Mouse (Mus musculus) CD4-positive, CD25-positive, alpha-beta regulatory T cell, adult 2 months (primary cell): ENCODE measurements around the gene Arhgef7.

Source experiments
- DNase-seq: peaks from one replicate; pipeline ENCODE4 v3.0.0-alpha.2; 2012; ENCODE audit warnings: low read depth, low spot score

Arhgef7 gene

GRCm38 (mm10) chr8:11717194-11717593, 10.3 kb upstream of the Arhgef7 start:
- DNase-seq, result no peak

- no peak for DNase-seq
Observed at GRCm38 (mm10) chr8:11727273-11727650, 259 bp upstream of the Arhgef7 start.

DNA sequence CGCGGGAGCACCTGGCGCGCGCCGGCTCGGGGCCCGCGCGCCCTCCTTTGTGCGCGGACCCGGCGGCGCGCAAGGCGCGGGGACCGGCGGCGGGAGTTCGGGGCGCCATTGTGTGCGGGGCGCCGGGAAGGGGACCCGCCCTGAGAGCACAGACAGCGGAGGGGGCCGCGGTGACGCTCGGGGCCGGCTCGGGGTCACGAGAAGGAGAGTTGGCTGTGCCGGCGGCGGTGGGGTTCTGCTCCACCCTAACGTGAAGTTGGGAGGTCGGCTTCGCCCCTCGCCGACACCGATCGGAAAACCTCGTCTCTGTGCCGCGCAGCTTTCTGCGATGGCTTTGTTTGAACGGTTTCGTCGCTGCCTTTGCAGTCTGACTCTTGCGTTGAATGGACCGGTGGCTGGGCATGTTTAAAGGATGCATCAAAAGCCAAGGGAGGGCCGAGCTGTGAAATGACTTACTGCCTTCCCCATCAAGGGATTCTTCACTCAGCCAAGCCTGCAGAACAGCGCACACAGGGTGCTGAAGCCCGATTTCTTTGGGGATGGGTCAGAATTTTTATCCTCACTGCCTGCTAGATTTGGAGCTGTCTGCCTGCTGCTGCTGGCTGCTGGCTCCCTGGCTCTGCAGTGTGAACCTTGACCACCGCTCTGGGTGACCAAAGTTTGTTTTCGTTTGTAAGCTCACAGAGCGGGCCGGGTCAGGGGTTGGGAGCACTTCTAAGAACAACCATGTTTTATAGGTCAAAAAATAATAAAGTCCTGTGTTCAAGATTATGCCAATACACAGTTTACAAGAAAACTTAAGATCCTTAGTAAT, 1.2 kb downstream of the Arhgef7 start:
- DNase-seq, result no peak

- DNase-seq, result no peak
Observed at GRCm38 (mm10) chr8:11730271-11730940, 2.9 kb downstream of the Arhgef7 start.

- no peak for DNase-seq
Observed at GRCm38 (mm10) chr8:11735672-11736235, 8.2 kb downstream of the Arhgef7 start.

- DNase-seq, result no peak
Observed at GRCm38 (mm10) chr8:11737096-11737495, 9.6 kb downstream of the Arhgef7 start.

DNA sequence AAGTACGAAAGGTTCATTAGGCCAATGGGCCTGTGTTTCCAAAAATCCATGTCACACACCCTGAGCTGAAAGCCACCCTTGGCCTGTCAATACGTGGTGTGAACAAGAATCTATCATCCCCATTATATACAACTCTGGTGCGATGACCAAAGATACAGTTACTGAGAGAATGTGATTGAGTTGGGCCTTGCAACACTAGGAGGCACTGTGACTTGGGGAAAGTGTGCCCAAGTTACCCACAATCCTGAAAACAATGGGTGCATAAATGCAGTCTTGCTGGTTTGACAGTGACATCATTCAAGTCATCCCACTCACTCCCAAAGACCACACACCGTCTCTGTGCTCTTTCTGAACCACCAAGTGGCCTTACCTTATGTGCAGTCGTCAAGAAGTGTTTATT, 11.6 kb downstream of the Arhgef7 start:
- DNase-seq, result no peak

DNA sequence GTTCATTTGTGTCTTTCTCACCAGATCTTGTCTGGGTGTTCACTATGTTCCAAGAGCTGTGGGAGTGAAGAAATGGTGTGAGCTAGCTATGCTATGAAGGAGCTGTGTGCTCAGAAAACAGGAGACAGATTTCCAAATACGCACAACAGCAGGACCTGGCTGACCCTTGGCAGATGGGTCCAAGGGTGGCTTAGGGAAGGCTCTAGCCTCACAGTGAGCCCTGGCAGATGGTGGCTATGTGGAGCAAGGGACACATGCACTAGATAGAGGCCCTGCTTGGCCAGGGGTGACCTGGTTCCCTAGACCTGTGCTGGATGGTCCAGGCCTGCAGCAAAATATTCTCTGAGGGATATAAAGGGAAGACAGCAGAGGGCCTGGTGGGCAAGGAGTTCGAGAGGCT, 13.3 kb downstream of the Arhgef7 start:
- no peak for DNase-seq

DNA sequence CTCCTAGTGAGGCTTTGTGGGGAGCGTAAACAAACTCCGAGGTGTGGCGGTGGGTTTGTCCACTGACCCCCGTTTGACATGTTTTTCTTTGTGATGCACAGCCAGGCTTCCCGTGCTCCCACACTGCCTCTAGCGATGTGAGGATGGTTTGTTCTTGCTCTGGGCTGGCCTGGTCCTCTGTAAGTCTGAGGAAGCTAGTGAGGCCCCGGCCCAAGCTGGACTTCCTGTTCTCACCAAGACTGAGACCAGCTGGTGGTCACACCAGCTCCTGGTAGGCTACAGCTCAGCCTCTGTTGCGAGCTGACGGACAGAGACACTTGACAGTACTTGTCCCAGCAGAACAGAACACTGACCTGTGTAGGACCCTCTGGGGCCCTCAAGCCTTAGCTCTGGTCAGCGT, 16.1 kb downstream of the Arhgef7 start:
- DNase-seq, result no peak

GRCm38 (mm10) chr8:11746850-11747600, 19.5 kb downstream of the Arhgef7 start:
- no peak for DNase-seq

DNA sequence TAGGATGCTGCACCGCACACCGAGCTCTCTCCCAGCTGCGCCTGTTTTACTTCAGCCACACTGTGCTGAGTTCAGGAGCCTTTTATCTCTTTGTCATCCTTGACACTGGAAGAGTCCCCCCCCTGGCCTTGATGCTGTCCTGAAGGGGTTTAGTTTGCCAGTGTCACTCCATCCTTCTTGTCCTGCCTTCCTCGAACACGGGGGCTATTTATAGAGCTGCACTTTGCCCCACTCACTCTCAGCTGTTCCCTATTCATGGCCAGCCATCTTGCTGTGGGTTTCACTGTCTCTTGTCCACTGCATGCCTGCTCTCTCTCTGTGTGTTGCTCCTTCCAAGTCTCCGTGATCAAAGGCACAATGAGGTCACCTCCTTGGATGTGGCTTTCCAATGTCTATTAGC, 22.0 kb downstream of the Arhgef7 start:
- DNase-seq, result no peak

DNA sequence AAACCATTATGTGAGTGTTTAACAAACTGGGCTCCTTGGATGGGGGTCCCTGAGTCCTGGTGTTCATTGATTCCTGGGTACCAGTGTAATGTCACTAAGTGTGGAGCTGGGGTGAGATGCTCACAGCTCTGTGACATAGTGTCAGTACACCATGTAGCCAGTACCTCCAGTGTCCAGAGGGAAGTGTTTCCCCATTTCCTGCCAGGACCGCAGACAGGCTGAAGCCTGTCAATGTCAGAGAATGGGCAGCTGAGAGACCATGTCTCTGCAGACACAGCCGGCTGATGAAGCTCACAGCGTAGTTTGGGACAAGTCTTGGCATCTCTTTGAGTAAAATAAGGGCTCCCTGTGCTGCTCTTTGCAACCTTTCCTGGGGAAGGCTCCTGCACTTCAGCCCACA, 24.8 kb downstream of the Arhgef7 start:
- no peak for DNase-seq

DNA sequence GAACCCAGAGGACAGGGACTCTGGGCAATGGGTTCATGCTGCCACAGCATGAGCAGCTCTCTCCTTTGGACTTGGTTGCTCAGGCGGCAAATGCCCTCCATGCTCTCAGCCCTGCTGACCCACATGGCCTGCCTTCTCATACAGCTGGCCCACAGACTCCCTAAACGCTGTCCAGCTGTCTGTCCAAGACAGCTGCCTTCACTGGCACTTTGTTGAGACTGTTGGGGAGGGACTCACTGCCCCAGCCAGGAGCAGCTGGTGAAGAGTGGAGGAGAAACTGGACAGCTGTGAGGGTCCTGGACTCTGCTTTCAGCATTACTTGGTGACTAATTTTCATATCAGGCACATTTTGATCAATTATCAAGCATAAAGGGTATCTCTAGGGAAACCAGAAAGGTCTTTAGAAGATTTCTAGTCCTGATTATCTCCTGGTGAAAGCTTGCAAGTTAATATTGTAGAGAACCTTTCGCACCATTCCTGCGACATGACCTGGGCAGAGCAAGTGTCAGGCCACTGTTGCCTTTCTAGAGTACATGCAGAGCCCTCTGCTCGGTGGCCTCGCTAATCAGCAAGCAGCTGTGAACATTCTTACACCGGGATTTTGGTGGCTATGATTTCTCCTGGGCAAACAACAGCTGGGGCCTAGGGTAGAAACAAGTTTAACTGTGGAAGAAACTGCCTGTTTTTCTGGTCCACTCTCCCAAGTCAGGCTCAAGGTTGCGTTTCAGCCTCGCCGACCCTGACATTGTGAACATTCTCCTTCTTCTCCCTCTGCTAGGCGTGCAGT, 25.8 kb downstream of the Arhgef7 start:
- no peak for DNase-seq

DNA sequence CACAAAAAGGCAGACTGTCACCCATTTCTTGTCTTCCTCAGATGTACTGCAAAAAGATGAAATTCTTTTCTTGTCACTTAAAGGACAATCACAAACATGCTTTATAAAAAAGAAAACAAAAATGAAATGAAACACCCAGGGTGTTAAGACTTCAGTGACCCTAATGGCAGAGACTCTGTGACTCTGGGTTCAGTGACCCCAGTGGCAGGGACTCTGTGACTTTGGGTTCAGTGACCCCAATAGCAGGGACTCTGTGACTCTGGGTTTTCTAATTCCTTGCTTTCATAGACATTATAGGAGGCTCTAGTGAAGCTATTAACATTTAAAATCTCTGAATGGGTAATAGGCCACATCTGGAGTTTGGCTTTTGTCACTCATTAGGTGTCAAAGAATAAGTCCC, 27.2 kb downstream of the Arhgef7 start:
- no peak for DNase-seq

- peak; percentile 88 for DNase-seq
Observed at GRCm38 (mm10) chr8:11755873-11756272, 28.4 kb downstream of the Arhgef7 start.

GRCm38 (mm10) chr8:11757568-11758481, 30.3 kb downstream of the Arhgef7 start:
- DNase-seq, result peak; percentile 95

GRCm38 (mm10) chr8:11758482-11759281, 31.2 kb downstream of the Arhgef7 start:
- DNase-seq, result no peak

- DNase-seq, result no peak
Observed at GRCm38 (mm10) chr8:11761551-11761950, 34.0 kb downstream of the Arhgef7 start.

- no peak for DNase-seq
Observed at GRCm38 (mm10) chr8:11762048-11762447, 34.5 kb downstream of the Arhgef7 start.
